Mouse (Mus musculus): ENCODE measurements around the gene Ranbp9. TPM values are rescaled to one million over a fixed set of nuclear protein-coding genes. Genes with fewer than 3 reads are reported as not detected.

Gene Ranbp9
- 10.0 and 11.2 TPM in 2 replicates for polyA plus RNA-seq (2015; fragmentation: Nextera tagmentation; extraction: Ambion mirVana)

- H3K36me3 ChIP-seq (ENCODE audit: control insufficient read depth, insufficient read depth, low read length): no peaks in the 10 kb centered on the region
- H3K27me3 ChIP-seq (replicated peaks; ENCODE audit: control insufficient read depth, insufficient read depth, low read length): no peaks in the 10 kb centered on the region
- H3K4me2 ChIP-seq (ENCODE audit: low read length): peak within 1 kb of the TSS; percentile 89
- ATAC-seq: peak; percentile 90
- H3K4me1 ChIP-seq (ENCODE audit: control insufficient read depth, insufficient read depth, low read depth, low read length): peaks cover 19% of the 10 kb centered on the region
- under 1% methylated on average over 121 of the region's 132 CpGs for WGBS
- peak within 1 kb of the TSS; percentile 99 for H3K9ac ChIP-seq (ENCODE audit: low read depth, low read length)
- H3K4me3 ChIP-seq (ENCODE audit: low read length): peak within 1 kb of the TSS; percentile 95
- H3K9me3 ChIP-seq (ENCODE audit: control insufficient read depth, low read length): no peaks in the 10 kb centered on the region
- peak within 1 kb of the TSS; percentile 99 for H3K27ac ChIP-seq (ENCODE audit: low read depth, low read length)
These were observed at the start of gene Ranbp9 for GRCm38 (mm10) chr13:43480957-43481858. Gene Ranbp9 (minus strand): TSS chr13:43481282.

- Histone ChIP-seq H3K36me3 (ENCODE audit: control insufficient read depth, insufficient read depth, low read length) (no peaks in the 10 kb centered on the region), H3K4me1 (ENCODE audit: control insufficient read depth, insufficient read depth, low read depth, low read length) (peaks cover 17% of the 10 kb centered on the region), H3K9ac (ENCODE audit: low read depth, low read length) (peak overlapping the region; percentile 25; the same call in 1 of the 2 replicates), H3K9me3 (ENCODE audit: control insufficient read depth, low read length) (no peaks in the 10 kb centered on the region), H3K4me3 (ENCODE audit: low read length) (no peak overlapping the region), H3K27ac (ENCODE audit: low read depth, low read length) (peak overlapping the region; percentile 67), H3K27me3 (replicated peaks; ENCODE audit: control insufficient read depth, insufficient read depth, low read length) (no peaks in the 10 kb centered on the region), H3K4me2 (ENCODE audit: low read length) (no peak overlapping the region; the same call in 1 of the 2 replicates)
- no peak for ATAC-seq
- WGBS: 49% methylated on average over 14 of the region's 14 CpGs
These were observed 49.2 kb upstream of the Ranbp9 start for GRCm38 (mm10) chr13:43530129-43530831.

- no peak overlapping the region for H3K4me3 ChIP-seq (ENCODE audit: low read length)
- no peaks in the 10 kb centered on the region for H3K36me3 ChIP-seq (ENCODE audit: control insufficient read depth, insufficient read depth, low read length)
- no peak overlapping the region for H3K4me2 ChIP-seq (ENCODE audit: low read length)
- H3K27ac ChIP-seq (ENCODE audit: low read depth, low read length): no peak overlapping the region
- H3K9ac ChIP-seq (ENCODE audit: low read depth, low read length): no peak overlapping the region
- ATAC-seq: no peak
- no peaks in the 10 kb centered on the region for H3K9me3 ChIP-seq (ENCODE audit: control insufficient read depth, low read length)
- no peaks in the 10 kb centered on the region for H3K27me3 ChIP-seq (replicated peaks; ENCODE audit: control insufficient read depth, insufficient read depth, low read length)
- peaks cover 20% of the 10 kb centered on the region for H3K4me1 ChIP-seq (ENCODE audit: control insufficient read depth, insufficient read depth, low read depth, low read length)
- 92% methylated on average over 5 of the region's 5 CpGs for WGBS
These were observed 45.2 kb upstream of the Ranbp9 start for GRCm38 (mm10) chr13:43526289-43526688.

GRCm38 (mm10) chr13:43525363-43526134, 44.5 kb upstream of the Ranbp9 start:
- H3K4me1 ChIP-seq (ENCODE audit: control insufficient read depth, insufficient read depth, low read depth, low read length): peaks cover 15% of the 10 kb centered on the region
- 41% methylated on average over 16 of the region's 16 CpGs for WGBS
- no peak overlapping the region for H3K4me3 ChIP-seq (ENCODE audit: low read length)
- no peaks in the 10 kb centered on the region for H3K27me3 ChIP-seq (replicated peaks; ENCODE audit: control insufficient read depth, insufficient read depth, low read length)
- peak overlapping the region; percentile 40 for H3K27ac ChIP-seq (ENCODE audit: low read depth, low read length)
- H3K36me3 ChIP-seq (ENCODE audit: control insufficient read depth, insufficient read depth, low read length): no peaks in the 10 kb centered on the region
- H3K9me3 ChIP-seq (ENCODE audit: control insufficient read depth, low read length): no peaks in the 10 kb centered on the region
- peak; percentile 43; the same call in 1 of the 2 replicates for ATAC-seq
- peak overlapping the region; percentile 10; the same call in 1 of the 2 replicates for H3K9ac ChIP-seq (ENCODE audit: low read depth, low read length)
- H3K4me2 ChIP-seq (ENCODE audit: low read length): no peak overlapping the region

- Histone ChIP-seq H3K27ac (ENCODE audit: low read depth, low read length) (peak overlapping the region; percentile 40), H3K4me2 (ENCODE audit: low read length) (no peak overlapping the region), H3K4me3 (ENCODE audit: low read length) (no peak overlapping the region), H3K9ac (ENCODE audit: low read depth, low read length) (no peak overlapping the region), H3K27me3 (replicated peaks; ENCODE audit: control insufficient read depth, insufficient read depth, low read length) (no peaks in the 10 kb centered on the region), H3K4me1 (ENCODE audit: control insufficient read depth, insufficient read depth, low read depth, low read length) (peaks cover 11% of the 10 kb centered on the region), H3K9me3 (ENCODE audit: control insufficient read depth, low read length) (no peaks in the 10 kb centered on the region), H3K36me3 (ENCODE audit: control insufficient read depth, insufficient read depth, low read length) (no peaks in the 10 kb centered on the region)
- WGBS: 47% methylated on average over 16 of the region's 16 CpGs
- ATAC-seq: peak; percentile 82
These were observed 43.6 kb upstream of the Ranbp9 start for GRCm38 (mm10) chr13:43524491-43525362.

GRCm38 (mm10) chr13:43523906-43524480, 42.9 kb upstream of the Ranbp9 start:
- H3K4me2 ChIP-seq (ENCODE audit: low read length): no peak overlapping the region
- H3K9me3 ChIP-seq (ENCODE audit: control insufficient read depth, low read length): no peaks in the 10 kb centered on the region
- no peaks in the 10 kb centered on the region for H3K27me3 ChIP-seq (replicated peaks; ENCODE audit: control insufficient read depth, insufficient read depth, low read length)
- 67% methylated on average over 7 of the region's 7 CpGs for WGBS
- H3K36me3 ChIP-seq (ENCODE audit: control insufficient read depth, insufficient read depth, low read length): no peaks in the 10 kb centered on the region
- no peak overlapping the region for H3K27ac ChIP-seq (ENCODE audit: low read depth, low read length)
- H3K4me3 ChIP-seq (ENCODE audit: low read length): no peak overlapping the region
- ATAC-seq: no peak
- H3K4me1 ChIP-seq (ENCODE audit: control insufficient read depth, insufficient read depth, low read depth, low read length): peaks cover 11% of the 10 kb centered on the region
- H3K9ac ChIP-seq (ENCODE audit: low read depth, low read length): no peak overlapping the region

- Histone ChIP-seq H3K4me3 (ENCODE audit: low read length) (no peak overlapping the region), H3K9ac (ENCODE audit: low read depth, low read length) (no peak overlapping the region), H3K27me3 (replicated peaks; ENCODE audit: control insufficient read depth, insufficient read depth, low read length) (no peaks in the 10 kb centered on the region), H3K27ac (ENCODE audit: low read depth, low read length) (no peak overlapping the region), H3K4me2 (ENCODE audit: low read length) (no peak overlapping the region), H3K4me1 (ENCODE audit: control insufficient read depth, insufficient read depth, low read depth, low read length) (peaks cover 11% of the 10 kb centered on the region), H3K9me3 (ENCODE audit: control insufficient read depth, low read length) (no peaks in the 10 kb centered on the region), H3K36me3 (ENCODE audit: control insufficient read depth, insufficient read depth, low read length) (no peaks in the 10 kb centered on the region)
- WGBS: 92% methylated on average over 5 of the region's 5 CpGs
- no peak for ATAC-seq
These were observed 40.9 kb upstream of the Ranbp9 start for GRCm38 (mm10) chr13:43521940-43522339.

GRCm38 (mm10) chr13:43519251-43519650, 38.2 kb upstream of the Ranbp9 start:
- H3K27ac ChIP-seq (ENCODE audit: low read depth, low read length): no peak overlapping the region
- no peaks in the 10 kb centered on the region for H3K4me1 ChIP-seq (ENCODE audit: control insufficient read depth, insufficient read depth, low read depth, low read length)
- H3K9me3 ChIP-seq (ENCODE audit: control insufficient read depth, low read length): no peaks in the 10 kb centered on the region
- no peaks in the 10 kb centered on the region for H3K27me3 ChIP-seq (replicated peaks; ENCODE audit: control insufficient read depth, insufficient read depth, low read length)
- no peaks in the 10 kb centered on the region for H3K36me3 ChIP-seq (ENCODE audit: control insufficient read depth, insufficient read depth, low read length)
- H3K9ac ChIP-seq (ENCODE audit: low read depth, low read length): no peak overlapping the region
- H3K4me3 ChIP-seq (ENCODE audit: low read length): no peak overlapping the region
- ATAC-seq: no peak
- WGBS: 81% methylated on average over 6 of the region's 6 CpGs
- H3K4me2 ChIP-seq (ENCODE audit: low read length): no peak overlapping the region

All from hindbrain, embryonic 16.5 days (tissue).